In the genomic region with DNA sequence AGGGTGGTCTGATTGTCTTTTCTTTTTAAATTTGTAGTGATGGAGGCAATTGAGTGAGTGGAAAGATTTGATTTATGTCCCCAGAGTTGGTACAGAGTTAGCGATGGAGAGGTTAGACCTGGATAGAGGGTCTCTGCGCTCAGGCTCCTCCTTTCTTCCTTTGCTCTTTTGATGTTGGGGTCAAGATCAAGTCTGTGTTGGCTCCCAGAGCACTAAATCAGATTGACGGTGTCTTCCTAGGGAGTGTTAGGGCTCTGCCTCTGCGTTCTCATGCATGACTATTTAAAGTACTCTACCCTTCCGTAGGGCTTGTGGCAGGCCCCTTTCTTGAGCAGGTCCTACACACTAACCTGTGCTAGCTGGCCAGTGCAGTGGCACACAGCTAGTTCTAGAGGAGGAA, we compare ENCODE assay signal across 10 mouse cellular contexts.
"Had no signal": no experiment of that assay in that cellular context is flagged by ENCODE, and none has a peak within 500 bp of the region (broad histone marks: within the 10 kb centered on the region; RNA-seq: fewer than 3 reads in every experiment).

No protein-coding gene starts in this region.

- H3K36me3 ChIP-seq: liver, embryonic 13.5 days; midbrain, embryonic 13.5 days had no signal

- DNase-seq: layer of hippocampus, postnatal 36 days; liver, embryonic 13.5 days; lung, embryonic 14.5 days; thymus, adult 18-20 months; thymus, postnatal 36 days had no signal

- ATAC-seq: intestine, postnatal 0 days; lung, postnatal 0 days; midbrain, embryonic 13.5 days had no signal

- H3K4me1 ChIP-seq: midbrain, embryonic 13.5 days had no signal

- H3K27ac ChIP-seq: left cerebral cortex, adult 2 months; liver, embryonic 13.5 days; macrophage; midbrain, embryonic 13.5 days had no signal

- H3K4me2 ChIP-seq: liver, embryonic 13.5 days; lung, embryonic 14.5 days; midbrain, embryonic 13.5 days had no signal

- H3K9me3 ChIP-seq: liver, embryonic 13.5 days; midbrain, embryonic 13.5 days had no signal

- H3K4me3 ChIP-seq: left cerebral cortex, adult 2 months; liver, embryonic 13.5 days; midbrain, embryonic 13.5 days had no signal

- H3K9ac ChIP-seq: liver, embryonic 13.5 days; lung, embryonic 14.5 days; midbrain, embryonic 13.5 days had no signal

- H3K27me3 ChIP-seq: liver, embryonic 13.5 days; midbrain, embryonic 13.5 days had no signal
